In genomic region chr11:49242944-49243626, GRCm38 (mm10) we compare ENCODE assay signal across 8 mouse cellular contexts. TPM values are rescaled to one million over a fixed set of nuclear protein-coding genes. Genes with fewer than 3 reads are reported as not detected.
DNase-seq lines count a peak whose midpoint lies in the region; ATAC-seq and TF ChIP-seq lines count a peak whose summit lies in the region.

No protein-coding gene starts in this region.

- DNase-seq in kidney, postnatal 0 days (ENCODE audit: low spot score): peak; percentile 36
- no peak for DNase-seq in kidney, adult 8-10 months
- DNase-seq in hindbrain, embryonic 14.5 days (ENCODE audit: low spot score): peak; percentile 36
- no peak for DNase-seq in adrenal gland, postnatal 25 days
- no peak for DNase-seq in ovary, postnatal 36 days (ENCODE audit: low spot score)
- DNase-seq in layer of hippocampus, postnatal 10 days (ENCODE audit: low spot score in 2 of 2): no peak

- H3K27me3 ChIP-seq in kidney, postnatal 0 days (ENCODE audit: insufficient read depth, low read length): no peaks in the 10 kb centered on the region
- H3K27me3 ChIP-seq in hindbrain, embryonic 14.5 days (ENCODE audit: control insufficient read depth, insufficient read depth, low read length): no peaks in the 10 kb centered on the region
- H3K27me3 ChIP-seq in midbrain, embryonic 15.5 days (replicated peaks): no peaks in the 10 kb centered on the region

- peak overlapping the region; percentile 58; the same call in 1 of the 2 replicates for H3K9ac ChIP-seq in kidney, postnatal 0 days (ENCODE audit: low read depth, low read length)
- peak overlapping the region; percentile 85 for H3K9ac ChIP-seq in hindbrain, embryonic 14.5 days
- H3K9ac ChIP-seq in midbrain, embryonic 15.5 days: peak overlapping the region; percentile 93

- no peak for ATAC-seq in kidney, postnatal 0 days (replicated peaks; ENCODE audit: low FRiP score, low read depth)
- no peak for ATAC-seq in hindbrain, embryonic 14.5 days (ENCODE audit: low FRiP score)
- peak; percentile 15 for ATAC-seq in midbrain, embryonic 15.5 days (replicated peaks)

- no peaks in the 10 kb centered on the region for H3K36me3 ChIP-seq in kidney, postnatal 0 days (ENCODE audit: insufficient read depth, low read length)
- H3K36me3 ChIP-seq in hindbrain, embryonic 14.5 days (replicated peaks; ENCODE audit: control insufficient read depth, insufficient read depth): no peaks in the 10 kb centered on the region
- no peaks in the 10 kb centered on the region for H3K36me3 ChIP-seq in midbrain, embryonic 15.5 days (replicated peaks)

- H3K4me2 ChIP-seq in kidney, postnatal 0 days (ENCODE audit: low read length): peak overlapping the region; percentile 55
- H3K4me2 ChIP-seq in hindbrain, embryonic 14.5 days (replicated peaks): peak overlapping the region; percentile 52
- peak overlapping the region; percentile 80 for H3K4me2 ChIP-seq in midbrain, embryonic 15.5 days

- peak overlapping the region; percentile 92 for H3K27ac ChIP-seq in kidney, postnatal 0 days
- peak overlapping the region; percentile 49 for H3K27ac ChIP-seq in brown adipose tissue, adult 24 weeks (replicated peaks; ENCODE audit: low read depth, low read length)
- peak overlapping the region; percentile 92 for H3K27ac ChIP-seq in hindbrain, embryonic 14.5 days
- peak overlapping the region; percentile 96 for H3K27ac ChIP-seq in midbrain, embryonic 15.5 days

- H3K4me1 ChIP-seq in kidney, postnatal 0 days (replicated peaks; ENCODE audit: insufficient read depth, low read length): peaks cover 25% of the 10 kb centered on the region; the same call in 1 of the 2 replicates
- peaks cover 12% of the 10 kb centered on the region; the same call in 1 of the 2 replicates for H3K4me1 ChIP-seq in brown adipose tissue, adult 24 weeks (ENCODE audit: control insufficient read depth, insufficient read depth, insufficient read length, low read length)
- peaks cover 31% of the 10 kb centered on the region for H3K4me1 ChIP-seq in hindbrain, embryonic 14.5 days (replicated peaks; ENCODE audit: control insufficient read depth, insufficient read depth, low read length)
- peaks cover 41% of the 10 kb centered on the region for H3K4me1 ChIP-seq in midbrain, embryonic 15.5 days

- peak overlapping the region; percentile 45 for H3K4me3 ChIP-seq in kidney, postnatal 0 days (replicated peaks; ENCODE audit: low read depth, low read length)
- peak overlapping the region; percentile 56 for H3K4me3 ChIP-seq in brown adipose tissue, adult 24 weeks (ENCODE audit: insufficient read depth, low read depth, low read length)
- peak overlapping the region; percentile 66 for H3K4me3 ChIP-seq in hindbrain, embryonic 14.5 days (replicated peaks; ENCODE audit: low read length)
- H3K4me3 ChIP-seq in midbrain, embryonic 15.5 days: peak overlapping the region; percentile 95

- WGBS in kidney, postnatal 0 days: 24% methylated on average over 11 of the region's 11 CpGs
- WGBS in hindbrain, embryonic 14.5 days: 24% methylated on average over 11 of the region's 11 CpGs
- 21% methylated on average over 11 of the region's 11 CpGs for WGBS in midbrain, embryonic 15.5 days

- no peak for TF ChIP-seq CTCF in kidney, postnatal 0 days (IDR thresholded peaks at IDR 0.05; ENCODE audit: low read depth)

- H3K9me3 ChIP-seq in kidney, postnatal 0 days (replicated peaks; ENCODE audit: low read length): no peaks in the 10 kb centered on the region
- H3K9me3 ChIP-seq in hindbrain, embryonic 14.5 days (ENCODE audit: control insufficient read depth, low read length): no peaks in the 10 kb centered on the region
- H3K9me3 ChIP-seq in midbrain, embryonic 15.5 days: no peaks in the 10 kb centered on the region

RNA-seq across cellular contexts. Expression of gene Mgat1, which starts 0.9 kb away (rescaled TPM):
- 75.2 and 82.7 TPM in 2 replicates for polyA plus RNA-seq in kidney, postnatal 0 days (2015; fragmentation: Nextera tagmentation; extraction: Ambion mirVana)
- polyA plus RNA-seq in brown adipose tissue, adult 24 weeks (2012; ENCODE audit: insufficient read depth, insufficient read length, missing spikeins): 19.3 and 30.6 TPM in 2 replicates
- polyA plus RNA-seq in hindbrain, embryonic 14.5 days (2014; fragmentation: Nextera tagmentation; extraction: Ambion mirVana): 31.0 and 31.1 TPM in 2 replicates
- polyA plus RNA-seq in midbrain, embryonic 15.5 days (2015; fragmentation: Nextera tagmentation; extraction: Ambion mirVana): 35.3 and 35.4 TPM in 2 replicates
- 94.2 and 116 TPM in 2 replicates for total RNA-seq in adrenal gland, postnatal 25 days (2021)
- total RNA-seq in layer of hippocampus, postnatal 10 days (2021): 10 to 100 TPM; 43.9 to 50.2 TPM

RNA-seq across cellular contexts. Expression of gene Olfr1393, which starts 35.0 kb away (rescaled TPM):
- polyA plus RNA-seq in kidney, postnatal 0 days (2015; fragmentation: Nextera tagmentation; extraction: Ambion mirVana): 0.13 and 0.14 TPM in 2 replicates
- not detected in 2 replicates for polyA plus RNA-seq in brown adipose tissue, adult 24 weeks (2012; ENCODE audit: insufficient read depth, insufficient read length, missing spikeins)
- polyA plus RNA-seq in hindbrain, embryonic 14.5 days (2014; fragmentation: Nextera tagmentation; extraction: Ambion mirVana): not detected in 2 replicates
- polyA plus RNA-seq in midbrain, embryonic 15.5 days (2015; fragmentation: Nextera tagmentation; extraction: Ambion mirVana): 0.05 TPM in 1 of 2 replicates, not detected in the other
- total RNA-seq in adrenal gland, postnatal 25 days (2021): not detected in 2 replicates
- not detected for total RNA-seq in layer of hippocampus, postnatal 10 days (2021)

RNA-seq across cellular contexts. Expression of gene Zfp62, which starts 40.0 kb away (rescaled TPM):
- polyA plus RNA-seq in kidney, postnatal 0 days (2015; fragmentation: Nextera tagmentation; extraction: Ambion mirVana): 29.4 and 29.8 TPM in 2 replicates
- 10.4 and 14.4 TPM in 2 replicates for polyA plus RNA-seq in brown adipose tissue, adult 24 weeks (2012; ENCODE audit: insufficient read depth, insufficient read length, missing spikeins)
- 46.8 and 48.2 TPM in 2 replicates for polyA plus RNA-seq in hindbrain, embryonic 14.5 days (2014; fragmentation: Nextera tagmentation; extraction: Ambion mirVana)
- polyA plus RNA-seq in midbrain, embryonic 15.5 days (2015; fragmentation: Nextera tagmentation; extraction: Ambion mirVana): 45.1 and 46.0 TPM in 2 replicates
- total RNA-seq in adrenal gland, postnatal 25 days (2021): 36.2 and 38.8 TPM in 2 replicates
- total RNA-seq in layer of hippocampus, postnatal 10 days (2021): 10 to 100 TPM; 33.9 to 36.4 TPM

RNA-seq across cellular contexts. Expression of gene Olfr1392, which starts 42.0 kb away (rescaled TPM):
- polyA plus RNA-seq in kidney, postnatal 0 days (2015; fragmentation: Nextera tagmentation; extraction: Ambion mirVana): 0.06 and 0.07 TPM in 2 replicates
- polyA plus RNA-seq in brown adipose tissue, adult 24 weeks (2012; ENCODE audit: insufficient read depth, insufficient read length, missing spikeins): not detected in 2 replicates
- not detected in 2 replicates for polyA plus RNA-seq in hindbrain, embryonic 14.5 days (2014; fragmentation: Nextera tagmentation; extraction: Ambion mirVana)
- polyA plus RNA-seq in midbrain, embryonic 15.5 days (2015; fragmentation: Nextera tagmentation; extraction: Ambion mirVana): 0.04 and 0.05 TPM in 2 replicates
- not detected in 2 replicates for total RNA-seq in adrenal gland, postnatal 25 days (2021)
- under 1 TPM; 0.11 to 0.14 TPM for total RNA-seq in layer of hippocampus, postnatal 10 days (2021)

RNA-seq across cellular contexts. Expression of gene Btnl9, which starts 56.1 kb away (rescaled TPM):
- polyA plus RNA-seq in kidney, postnatal 0 days (2015; fragmentation: Nextera tagmentation; extraction: Ambion mirVana): 2.2 and 2.5 TPM in 2 replicates
- 12.3 and 23.2 TPM in 2 replicates for polyA plus RNA-seq in brown adipose tissue, adult 24 weeks (2012; ENCODE audit: insufficient read depth, insufficient read length, missing spikeins)
- 0.05 and 0.11 TPM in 2 replicates for polyA plus RNA-seq in hindbrain, embryonic 14.5 days (2014; fragmentation: Nextera tagmentation; extraction: Ambion mirVana)
- polyA plus RNA-seq in midbrain, embryonic 15.5 days (2015; fragmentation: Nextera tagmentation; extraction: Ambion mirVana): 0.09 and 0.15 TPM in 2 replicates
- total RNA-seq in adrenal gland, postnatal 25 days (2021): 23.7 and 26.6 TPM in 2 replicates
- total RNA-seq in layer of hippocampus, postnatal 10 days (2021): under 1 TPM; 0.30 to 0.40 TPM

Comparison
In these comparisons a context has a peak if more than half of its experiments do, and no peak if none do; other contexts are left out.
1. DNase-seq: peak in kidney, postnatal 0 days (single experiment) and hindbrain, embryonic 14.5 days (single experiment); none in kidney, adult 8-10 months (0 of 2), adrenal gland, postnatal 25 days (single experiment), ovary, postnatal 36 days (single experiment) and layer of hippocampus, postnatal 10 days (0 of 2).
2. H3K4me3 ChIP-seq: peak in every context shown above with its lines; median percentile 95 in midbrain, embryonic 15.5 days; 66 in hindbrain, embryonic 14.5 days; 56 in brown adipose tissue, adult 24 weeks; 45 in kidney, postnatal 0 days.
3. Peak in every context shown above with its lines, with median percentiles within 50 percentile points of each other: H3K27ac ChIP-seq, H3K4me2 ChIP-seq and H3K9ac ChIP-seq.